Mouse (Mus musculus) MEL (cell line): ENCODE measurements around the gene Pex5. TPM values are rescaled to one million over a fixed set of nuclear protein-coding genes. Genes with fewer than 3 reads are reported as not detected.

Experiments
- DNase-seq: peaks from one replicate; pipeline ENCODE4 v3.0.0; 2011; ENCODE audit warnings: low read depth, low spot score
- H3K27ac ChIP-seq: 2 replicates; pipeline ENCODE4 v1.5.1; 2012; ENCODE audit warnings: low read depth, mild to moderate bottlenecking, control low read depth, low read length, moderate library complexity; ENCODE audit not compliant: control insufficient read depth
- H3K27me3 ChIP-seq, 2 experiments: fragments of 150-350 bp in 1 of 2; sonication (generic) in 1 of 2; 2 replicates each; pipeline ENCODE4 v1.6.1; 2012; ENCODE audit warnings: low read length in 2 of 2, mild to moderate bottlenecking in 2 of 2, improper control_type of control experiment in 1 of 2, moderate library complexity in 1 of 2; ENCODE audit not compliant: insufficient read depth in 2 of 2, control insufficient read depth in 1 of 2
- H3K36me3 ChIP-seq, 2 experiments: 2 replicates each; pipeline ENCODE4 v1.6.1; 2012 to 2014; ENCODE audit warnings: low read length in 2 of 2, improper control_type of control experiment in 1 of 2, inconsistent platforms in 1 of 2, mild to moderate bottlenecking in 1 of 2; ENCODE audit not compliant: insufficient read depth in 2 of 2, control insufficient read depth in 1 of 2
- H3K4me1 ChIP-seq, 2 experiments: fragments of 150-350 bp in 1 of 2; sonication (generic) in 1 of 2; 2 replicates each; pipeline ENCODE4 v1.6.1; 2012; ENCODE audit warnings: low read length in 2 of 2, improper control_type of control experiment in 1 of 2, mild to moderate bottlenecking in 1 of 2; ENCODE audit not compliant: insufficient read depth in 2 of 2, control insufficient read depth in 1 of 2
- H3K4me3 ChIP-seq, 2 experiments: fragments of 150-350 bp in 1 of 2; sonication (generic) in 1 of 2; 2 replicates each; pipeline ENCODE4 v1.5.1; 2012; ENCODE audit warnings: low read depth in 2 of 2, low read length in 2 of 2, mild to moderate bottlenecking in 2 of 2, moderate library complexity in 2 of 2, control low read depth in 1 of 2, improper control_type of control experiment in 1 of 2; ENCODE audit not compliant: control insufficient read depth in 1 of 2, insufficient read depth in 1 of 2
- H3K79me2 ChIP-seq: 2 replicates; pipeline ENCODE4 v1.6.1; 2012; ENCODE audit warnings: mild to moderate bottlenecking, low read length, moderate library complexity; ENCODE audit not compliant: control insufficient read depth, poor library complexity, insufficient read depth
- H3K9ac ChIP-seq: 2 replicates; pipeline ENCODE4 v1.6.1; 2012; ENCODE audit warnings: low read depth, mild to moderate bottlenecking, control low read depth, low read length, moderate library complexity; ENCODE audit not compliant: control insufficient read depth, poor library complexity, severe bottlenecking
- H3K9me3 ChIP-seq: fragments of 150-350 bp; sonication (generic); replicated peaks from 2 replicates; pipeline ENCODE4 v1.6.1; 2012; ENCODE audit warnings: mild to moderate bottlenecking, low read length, improper control_type of control experiment, moderate library complexity; ENCODE audit not compliant: insufficient read depth
- BHLHE40 ChIP-seq: IDR thresholded peaks from 2 replicates; pipeline ENCODE4 v1.6.1; 2012; ENCODE audit warnings: low read depth, mild to moderate bottlenecking, inconsistent platforms, low read length, improper control_type of control experiment, borderline replicate concordance
- CHD1 ChIP-seq: IDR thresholded peaks from 2 replicates; pipeline ENCODE4 v1.6.1; 2012; ENCODE audit warnings: low read depth, mild to moderate bottlenecking, inconsistent platforms, low read length, improper control_type of control experiment
- CTCF ChIP-seq, 3 experiments: IDR thresholded peaks in 2 of 3; conservative IDR thresholded peaks in 1 of 3; 2 replicates each; pipeline ENCODE4 v1.5.1; 2011 to 2012; ENCODE audit warnings: low read length in 3 of 3, low read depth in 2 of 3, mild to moderate bottlenecking in 2 of 3, improper control_type of control experiment in 1 of 3, inconsistent platforms in 1 of 3, mixed read lengths in 1 of 3, moderate library complexity in 1 of 3; ENCODE audit not compliant: control insufficient read depth in 1 of 3, insufficient read depth in 1 of 3, poor library complexity in 1 of 3, severe bottlenecking in 1 of 3
- E2F4 ChIP-seq: IDR thresholded peaks from 2 replicates; pipeline ENCODE4 v1.6.1; 2011; ENCODE audit warnings: low read depth, low read length, improper control_type of control experiment, borderline replicate concordance
- ELF1 ChIP-seq: IDR thresholded peaks from 2 replicates; pipeline ENCODE4 v1.6.1; 2014; ENCODE audit warnings: low read depth, mild to moderate bottlenecking, inconsistent platforms, low read length, improper control_type of control experiment, moderate library complexity
- EP300 ChIP-seq, 2 experiments: IDR thresholded peaks; 2 replicates each; pipeline ENCODE4 v1.6.1; 2011; ENCODE audit warnings: improper control_type of control experiment in 2 of 2, low read length in 2 of 2, low read depth in 1 of 2, mild to moderate bottlenecking in 1 of 2
- ETS1 ChIP-seq: IDR thresholded peaks from 2 replicates; pipeline ENCODE4 v1.6.1; 2012; ENCODE audit warnings: low read depth, mild to moderate bottlenecking, inconsistent platforms, low read length, improper control_type of control experiment, moderate library complexity
- GABPA ChIP-seq: IDR thresholded peaks from 2 replicates; pipeline ENCODE4 v1.6.1; 2012; ENCODE audit warnings: low read depth, mild to moderate bottlenecking, inconsistent platforms, low read length, improper control_type of control experiment, moderate library complexity
- GATA1 ChIP-seq: IDR thresholded peaks from 2 replicates; pipeline ENCODE4 v1.6.1; 2011; ENCODE audit warnings: low read depth, low read length, improper control_type of control experiment
- HCFC1 ChIP-seq: IDR thresholded peaks from 2 replicates; pipeline ENCODE4 v1.6.1; 2012; ENCODE audit warnings: low read depth, mild to moderate bottlenecking, inconsistent platforms, low read length, improper control_type of control experiment, moderate library complexity
- JUND ChIP-seq: IDR thresholded peaks from 2 replicates; pipeline ENCODE4 v1.6.1; 2011; ENCODE audit warnings: low read depth, mild to moderate bottlenecking, improper control_type of control experiment, low read length
- KAT2A ChIP-seq: conservative IDR thresholded peaks from 2 replicates; pipeline ENCODE4 v1.6.1; 2012; ENCODE audit warnings: low read depth, low read length, improper control_type of control experiment, inconsistent platforms
- MAFK ChIP-seq: IDR thresholded peaks from 2 replicates; pipeline ENCODE4 v1.6.1; 2011; ENCODE audit warnings: low read depth, mild to moderate bottlenecking, low read length, improper control_type of control experiment, borderline replicate concordance
- MAX ChIP-seq: IDR thresholded peaks from 2 replicates; pipeline ENCODE4 v1.6.1; 2011; ENCODE audit warnings: low read length, improper control_type of control experiment
- MAZ ChIP-seq: IDR thresholded peaks from 2 replicates; pipeline ENCODE4 v1.6.1; 2012; ENCODE audit warnings: low read depth, mild to moderate bottlenecking, inconsistent platforms, low read length, improper control_type of control experiment
- MEF2A ChIP-seq: IDR thresholded peaks from 2 replicates; pipeline ENCODE4 v1.6.1; 2014; ENCODE audit warnings: low read depth, mild to moderate bottlenecking, inconsistent platforms, low read length, improper control_type of control experiment; ENCODE audit not compliant: poor library complexity, insufficient replicate concordance, severe bottlenecking; ENCODE audit errors: extremely low read depth
- MXI1 ChIP-seq: IDR thresholded peaks from 2 replicates; pipeline ENCODE4 v1.6.1; 2011; ENCODE audit warnings: mild to moderate bottlenecking, low read depth, low read length, improper control_type of control experiment
- MYC ChIP-seq: IDR thresholded peaks from 2 replicates; pipeline ENCODE4 v1.6.1; 2011; ENCODE audit warnings: low read depth, mild to moderate bottlenecking, low read length, improper control_type of control experiment, moderate library complexity
- NELFE ChIP-seq: IDR thresholded peaks from 2 replicates; pipeline ENCODE4 v1.6.1; 2011; ENCODE audit warnings: low read depth, low read length, improper control_type of control experiment
- NRF1 ChIP-seq: IDR thresholded peaks from 2 replicates; pipeline ENCODE4 v1.6.1; 2014; ENCODE audit warnings: low read depth, mild to moderate bottlenecking, inconsistent platforms, low read length, improper control_type of control experiment, moderate library complexity; ENCODE audit not compliant: poor library complexity, insufficient read depth, severe bottlenecking
- POLR2A ChIP-seq, 2 experiments: IDR thresholded peaks; 2 replicates each; pipeline ENCODE4 v1.6.1; 2011 to 2012; ENCODE audit warnings: low read length in 2 of 2, mild to moderate bottlenecking in 2 of 2, control low read depth in 1 of 2, improper control_type of control experiment in 1 of 2, low read depth in 1 of 2, moderate library complexity in 1 of 2; ENCODE audit not compliant: control insufficient read depth in 1 of 2, insufficient read depth in 1 of 2, poor library complexity in 1 of 2
- POLR2AphosphoS2 ChIP-seq: IDR thresholded peaks from 2 replicates; pipeline ENCODE4 v1.6.1; 2011; ENCODE audit warnings: low read length, improper control_type of control experiment
- RAD21 ChIP-seq: IDR thresholded peaks from 2 replicates; pipeline ENCODE4 v1.6.1; 2011; ENCODE audit warnings: mild to moderate bottlenecking, low read depth, low read length, improper control_type of control experiment
- RCOR1 ChIP-seq: IDR thresholded peaks from 2 replicates; pipeline ENCODE4 v1.6.1; 2012; ENCODE audit warnings: low read depth, mild to moderate bottlenecking, inconsistent platforms, low read length, improper control_type of control experiment
- SIN3A ChIP-seq: IDR thresholded peaks from 2 replicates; pipeline ENCODE4 v1.6.1; 2012; ENCODE audit warnings: low read length, improper control_type of control experiment, inconsistent platforms
- SMC3 ChIP-seq: IDR thresholded peaks from 2 replicates; pipeline ENCODE4 v1.6.1; 2011; ENCODE audit warnings: low read depth, low read length, improper control_type of control experiment
- TAL1 ChIP-seq: IDR thresholded peaks from 2 replicates; pipeline ENCODE4 v1.6.1; 2012; ENCODE audit warnings: mild to moderate bottlenecking, inconsistent platforms, low read length, moderate library complexity, mixed read lengths
- TBP ChIP-seq: IDR thresholded peaks from 2 replicates; pipeline ENCODE4 v1.8.0; 2011; ENCODE audit warnings: low read depth, low read length, improper control_type of control experiment
- TCF12 ChIP-seq: IDR thresholded peaks from 2 replicates; pipeline ENCODE4 v1.6.1; 2014; ENCODE audit warnings: low read depth, mild to moderate bottlenecking, inconsistent platforms, low read length, improper control_type of control experiment, moderate library complexity
- UBTF ChIP-seq: IDR thresholded peaks from 2 replicates; pipeline ENCODE4 v1.6.1; 2012; ENCODE audit warnings: low read depth, mild to moderate bottlenecking, inconsistent platforms, low read length, improper control_type of control experiment, moderate library complexity, borderline replicate concordance; ENCODE audit not compliant: insufficient read depth
- USF1 ChIP-seq: IDR thresholded peaks from 2 replicates; pipeline ENCODE4 v1.6.1; 2014; ENCODE audit warnings: low read depth, mild to moderate bottlenecking, inconsistent platforms, low read length, improper control_type of control experiment, moderate library complexity
- USF2 ChIP-seq, 2 experiments: IDR thresholded peaks; 2 replicates each; pipeline ENCODE4 v1.6.1; 2011 to 2012; ENCODE audit warnings: improper control_type of control experiment in 2 of 2, low read length in 2 of 2, borderline replicate concordance in 1 of 2, inconsistent platforms in 1 of 2, low read depth in 1 of 2, mild to moderate bottlenecking in 1 of 2; ENCODE audit not compliant: insufficient read depth in 1 of 2
- ZKSCAN1 ChIP-seq: IDR thresholded peaks from 2 replicates; pipeline ENCODE4 v1.6.1; 2012; ENCODE audit warnings: low read depth, mild to moderate bottlenecking, inconsistent platforms, low read length, improper control_type of control experiment, moderate library complexity
- ZMIZ1 ChIP-seq: IDR thresholded peaks from 2 replicates; pipeline ENCODE4 v1.6.1; 2012; ENCODE audit warnings: low read depth, mild to moderate bottlenecking, inconsistent platforms, low read length, improper control_type of control experiment, moderate library complexity
- ZNF384 ChIP-seq: IDR thresholded peaks from 2 replicates; pipeline ENCODE4 v1.6.1; 2012; ENCODE audit warnings: low read depth, mild to moderate bottlenecking, inconsistent platforms, low read length, improper control_type of control experiment
- polyA plus RNA-seq, 2 experiments: library from polyadenylated mRNA; stranded (reverse) in 1 of 2; unstranded in 1 of 2; fragments of >175 nt in 1 of 2; fragments of >200 nt in 1 of 2; gene quantifications; 2 replicates each; pipeline versions ENCODE4 v1.2.1 to v1.2.4; 2012; ENCODE audit warnings: low replicate concordance in 2 of 2, low read depth in 1 of 2; ENCODE audit not compliant: insufficient read length in 2 of 2, insufficient read depth in 1 of 2, missing spikeins in 1 of 2
- total RNA-seq: library from RNA; depleted of rRNA; stranded (reverse); fragments of 300-350 nt; gene quantifications from 2 replicates; pipeline ENCODE4 v1.2.3, GENCODE M21; 2012

The Pex5 gene
- total and polyA plus RNA-seq, 3 experiments: 63.0 to 63.1 TPM; not detected in 1

GRCm38 (mm10) chr6:124375435-124375884, 39.4 kb downstream of the Pex5 start (continued):
- TF ChIP-seq MAX (peak; percentile 75), ETS1 (peak; percentile 94), GATA1 (peak; percentile 95)

GRCm38 (mm10) chr6:124374683-124375082, 40.2 kb downstream of the Pex5 start:
- Histone ChIP-seq H3K9ac (peak overlapping the region; percentile 49), H3K36me3 (peaks cover 0 to 46% of the 10 kb centered on the region in 2 experiments; a peak in 2 of 4 replicates), H3K27ac (peak overlapping the region; percentile 98), H3K9me3 (no peaks in the 10 kb centered on the region), H3K79me2 (no peaks in the 10 kb centered on the region), H3K4me3 (peak overlapping the region in 1 of 2 experiments; percentile 22; a peak in 2 of 4 replicates), H3K27me3 (no peaks in the 10 kb centered on the region), H3K4me1 (peaks cover 28 to 38% of the 10 kb centered on the region in 2 experiments)
- DNase-seq: peak; percentile 66
- TF ChIP-seq KAT2A (no peak), NRF1 (no peak), ZNF384 (no peak), POLR2A (IDR thresholded peaks at IDR 0.05; ENCODE audit: control insufficient read depth in 1 of 2, insufficient read depth in 1 of 2, low read depth in 1 of 2, low read length in 2 of 2, poor library complexity in 1 of 2) (no peak), MEF2A (no peak), UBTF (no peak), MAFK (no peak), ZKSCAN1 (no peak), USF2 (IDR thresholded peaks at IDR 0.05; ENCODE audit: borderline replicate concordance in 1 of 2, insufficient read depth in 1 of 2, low read depth in 1 of 2, low read length in 2 of 2) (no peak), MYC (no peak), MXI1 (no peak), MAX (no peak), TCF12 (peak; percentile 38; the same call in 1 of the 2 replicates), GABPA (no peak), SIN3A (peak; percentile 12; the same call in 1 of the 2 replicates), CTCF (IDR thresholded peaks at IDR 0.05 in 2 of 3, conservative IDR thresholded peaks at IDR 0.05 in 1 of 3; ENCODE audit: control insufficient read depth in 1 of 3, insufficient read depth in 1 of 3, low read depth in 2 of 3, low read length in 3 of 3, poor library complexity in 1 of 3, severe bottlenecking in 1 of 3) (no peak), CHD1 (no peak), USF1 (no peak), EP300 (IDR thresholded peaks at IDR 0.05; ENCODE audit: low read depth in 1 of 2, low read length in 2 of 2) (no peak; a peak in 1 of 4 replicates), MAZ (no peak), ZMIZ1 (no peak), BHLHE40 (peak; percentile 32; the same call in 1 of the 2 replicates), RAD21 (no peak), SMC3 (no peak), ELF1 (no peak), E2F4 (no peak), TAL1 (no peak), RCOR1 (no peak), POLR2AphosphoS2 (no peak), ETS1 (0 out of 2 replicates have a peak, but pooled peaks have one; percentile 31), TBP (no peak), NELFE (no peak), HCFC1 (no peak), JUND (no peak)
